Mouse (Mus musculus) testis, postnatal 14 days (tissue): ENCODE results near the gene Igfl3.

ENCODE experiments used
- DNase-seq: peaks from one replicate; pipeline ENCODE4 v3.0.0; 2021; ENCODE audit warnings: low spot score

Gene Igfl3

GRCm38 (mm10) chr7:18176194-18176593 lies at the start of gene Igfl3:
Igfl3 (plus strand) TSS chr7:18176494.
- no peak for DNase-seq

- DNase-seq: no peak
These were observed 34.6 kb downstream of the Igfl3 start for GRCm38 (mm10) chr7:18210938-18211337.

GRCm38 (mm10) chr7:18214699-18215098 lies 38.4 kb downstream of the Igfl3 start:
- DNase-seq: no peak
